Comparison of ENCODE assay signal across 8 mouse cellular contexts in the genomic region with DNA sequence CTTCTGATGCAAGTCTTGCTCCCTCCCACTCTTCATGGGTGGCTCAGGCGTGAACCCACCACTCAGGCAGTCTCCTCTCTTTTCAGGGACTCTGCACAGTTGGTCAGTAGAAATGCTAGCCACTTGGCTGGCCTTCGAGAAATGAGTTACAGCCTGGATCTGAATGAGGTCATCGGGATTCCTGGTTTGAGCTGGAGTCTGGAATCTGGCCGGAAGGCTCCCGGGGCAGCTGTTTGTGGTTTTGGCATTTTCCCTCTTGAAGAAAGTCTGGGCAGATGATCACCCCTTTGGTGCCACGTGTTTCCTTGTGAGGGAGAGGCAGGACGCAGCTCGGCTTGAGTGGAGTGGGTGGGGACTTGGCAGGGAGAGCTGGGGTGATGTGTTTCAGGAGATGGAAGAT. TPM values are rescaled to one million over a fixed set of nuclear protein-coding genes. Genes with fewer than 3 reads are reported as not detected.
A peak's percentile ranks its signal among the peaks of the same experiment; 100 is the strongest.
DNase-seq lines count a peak whose midpoint lies in the region; ATAC-seq and TF ChIP-seq lines count a peak whose summit lies in the region.
"Had no signal": no experiment of that assay in that cellular context is flagged by ENCODE, and none has a peak within 500 bp of the region (broad histone marks: within the 10 kb centered on the region; RNA-seq: fewer than 3 reads in every experiment).

No protein-coding gene starts in this region.

- H3K27ac ChIP-seq in embryonic fibroblast, embryonic 13.5 days (ENCODE audit: insufficient read depth, low read length): peak overlapping the region; percentile 60
- no peak overlapping the region for H3K27ac ChIP-seq in limb, embryonic 11.5 days (replicated peaks; ENCODE audit: low read depth, low read length)
- peak overlapping the region; percentile 48 for H3K27ac ChIP-seq in stomach, embryonic 16.5 days (ENCODE audit: low read length)
- no peak overlapping the region for H3K27ac ChIP-seq in neural tube, embryonic 15.5 days (replicated peaks)

- 5% methylated on average over 8 of the region's 8 CpGs for WGBS in limb, embryonic 11.5 days
- whole genome bisulfite sequencing in stomach, embryonic 16.5 days: 26% methylated on average over 8 of the region's 8 CpGs
- WGBS in neural tube, embryonic 15.5 days: 41% methylated on average over 8 of the region's 8 CpGs

- H3K27me3 ChIP-seq in limb, embryonic 11.5 days (ENCODE audit: control insufficient read depth, insufficient read depth, low read length): peaks cover 15% of the 10 kb centered on the region
- H3K27me3 ChIP-seq in stomach, embryonic 16.5 days (ENCODE audit: control insufficient read depth, insufficient read depth, low read length): no peaks in the 10 kb centered on the region
- H3K27me3 ChIP-seq in neural tube, embryonic 15.5 days (replicated peaks): no peaks in the 10 kb centered on the region

- H3K4me3 ChIP-seq in embryonic fibroblast, embryonic 13.5 days (ENCODE audit: insufficient read depth, low read length): no peak overlapping the region
- H3K4me3 ChIP-seq in limb, embryonic 11.5 days (ENCODE audit: low read depth, low read length): no peak overlapping the region
- no peak overlapping the region for H3K4me3 ChIP-seq in stomach, embryonic 16.5 days (replicated peaks; ENCODE audit: low read length)
- no peak overlapping the region for H3K4me3 ChIP-seq in neural tube, embryonic 15.5 days (replicated peaks)

- DNase-seq in spleen, postnatal 36 days (ENCODE audit: low spot score in 2 of 2): peak; percentile 21
- DNase-seq in spleen, postnatal 14 days (ENCODE audit: low spot score in 2 of 2): no peak
- peak; percentile 65 to 66 for DNase-seq in heart, postnatal 36 days
- peak; percentile 65 for DNase-seq in limb, embryonic 11.5 days (ENCODE audit: low spot score)

- no peak for TF ChIP-seq CTCF in embryonic fibroblast, embryonic 13.5 days (IDR thresholded peaks at IDR 0.05; ENCODE audit: borderline replicate concordance, insufficient read depth, low read length)

- TF ChIP-seq POLR2A in embryonic fibroblast, embryonic 13.5 days (IDR thresholded peaks at IDR 0.05; ENCODE audit: low read depth, low read length): no peak

- H3K9ac ChIP-seq in limb, embryonic 11.5 days (ENCODE audit: low read length): no peak overlapping the region
- H3K9ac ChIP-seq in stomach, embryonic 16.5 days (ENCODE audit: low read length): 0 out of 2 replicates have a peak overlapping the region, but pooled peaks have one; percentile 8
- H3K9ac ChIP-seq in neural tube, embryonic 15.5 days (replicated peaks): no peak overlapping the region

- H3K36me3 ChIP-seq in limb, embryonic 11.5 days (ENCODE audit: control insufficient read depth, insufficient read depth, low read length): no peaks in the 10 kb centered on the region
- H3K36me3 ChIP-seq in stomach, embryonic 16.5 days (ENCODE audit: control insufficient read depth, insufficient read depth, low read length): no peaks in the 10 kb centered on the region
- no peaks in the 10 kb centered on the region for H3K36me3 ChIP-seq in neural tube, embryonic 15.5 days

- intact Hi-C loops in heart, postnatal 36 days (cut with DNase I): no loop called here

- no peak for ATAC-seq in limb, embryonic 11.5 days (ENCODE audit: insufficient number of reproducible peaks, low FRiP score, low TSS enrichment, low read depth)
- ATAC-seq in stomach, embryonic 16.5 days (ENCODE audit: insufficient read depth, low FRiP score): peak; percentile 84
- no peak for ATAC-seq in neural tube, embryonic 15.5 days (ENCODE audit: low FRiP score)

- H3K9me3 ChIP-seq in limb, embryonic 11.5 days (ENCODE audit: control insufficient read depth, low read length): no peaks in the 10 kb centered on the region
- H3K9me3 ChIP-seq in stomach, embryonic 16.5 days (replicated peaks; ENCODE audit: control insufficient read depth, low read length): no peaks in the 10 kb centered on the region
- no peaks in the 10 kb centered on the region for H3K9me3 ChIP-seq in neural tube, embryonic 15.5 days (replicated peaks)

- H3K4me1 ChIP-seq in embryonic fibroblast, embryonic 13.5 days (ENCODE audit: control insufficient read depth, insufficient read depth, low read length): peaks cover 20% of the 10 kb centered on the region
- H3K4me1 ChIP-seq in limb, embryonic 11.5 days (ENCODE audit: control insufficient read depth, insufficient read depth, low read length): peaks cover 6% of the 10 kb centered on the region
- H3K4me1 ChIP-seq in stomach, embryonic 16.5 days (ENCODE audit: control insufficient read depth, insufficient read depth, low read length): peaks cover 13% of the 10 kb centered on the region; the same call in 1 of the 2 replicates
- H3K4me1 ChIP-seq in neural tube, embryonic 15.5 days: peaks cover 26% of the 10 kb centered on the region

- no peak overlapping the region for H3K4me2 ChIP-seq in limb, embryonic 11.5 days (ENCODE audit: low read depth, severe bottlenecking)
- H3K4me2 ChIP-seq in stomach, embryonic 16.5 days (ENCODE audit: low read depth, low read length): peak overlapping the region; percentile 33
- H3K4me2 ChIP-seq in neural tube, embryonic 15.5 days: no peak overlapping the region

RNA-seq across cellular contexts. Expression of a gene that starts 48.0 kb away (rescaled TPM):
- not detected in 2 replicates for polyA plus RNA-seq in embryonic fibroblast, embryonic 13.5 days (2011; ENCODE audit: insufficient read length, low read depth, missing spikeins)
- not detected for total RNA-seq in heart, postnatal 36 days (2021)
- 0.58 TPM in 1 of 2 replicates, not detected in the other for polyA plus RNA-seq in limb, embryonic 11.5 days (2014; fragmentation: Nextera tagmentation; extraction: Ambion mirVana)
- polyA plus RNA-seq in stomach, embryonic 16.5 days (2015; fragmentation: Nextera tagmentation; extraction: Ambion mirVana): 0.24 TPM in 1 of 2 replicates, not detected in the other
- polyA plus RNA-seq in neural tube, embryonic 15.5 days (2015; fragmentation: Nextera tagmentation; extraction: Ambion mirVana): 0.38 and 0.65 TPM in 2 replicates
- total RNA-seq: layer of hippocampus, adult 18-20 months had no signal

RNA-seq across cellular contexts. Expression of a gene that starts 50.9 kb away (rescaled TPM):
- 0.47 TPM in 1 of 2 replicates, not detected in the other for polyA plus RNA-seq in embryonic fibroblast, embryonic 13.5 days (2011; ENCODE audit: insufficient read length, low read depth, missing spikeins)
- under 1 TPM in 1 of 2 experiments, not detected in 1; 0.30 TPM for total RNA-seq in heart, postnatal 36 days (2021)
- polyA plus RNA-seq in limb, embryonic 11.5 days (2014; fragmentation: Nextera tagmentation; extraction: Ambion mirVana): 0.18 and 0.27 TPM in 2 replicates
- 1.1 and 1.4 TPM in 2 replicates for polyA plus RNA-seq in stomach, embryonic 16.5 days (2015; fragmentation: Nextera tagmentation; extraction: Ambion mirVana)
- 7.9 and 24.2 TPM in 2 replicates for polyA plus RNA-seq in neural tube, embryonic 15.5 days (2015; fragmentation: Nextera tagmentation; extraction: Ambion mirVana)

Comparison
In these comparisons a context has a peak if more than half of its experiments do, and no peak if none do; other contexts are left out.
1. DNase-seq: peak in spleen, postnatal 36 days (2 of 2), heart, postnatal 36 days (2 of 2) and limb, embryonic 11.5 days (single experiment); none in spleen, postnatal 14 days (0 of 2).
2. H3K27ac ChIP-seq: peak in embryonic fibroblast, embryonic 13.5 days (single experiment) and stomach, embryonic 16.5 days (single experiment); none in limb, embryonic 11.5 days (single experiment) and neural tube, embryonic 15.5 days (single experiment).